Mouse (Mus musculus) testis, adult 2 months (tissue): ENCODE results near the gene Plg.

Source experiments
- CTCF ChIP-seq: fragments of 200-500 bp; IDR thresholded peaks from 2 replicates; pipeline ENCODE4 v1.5.1; 2012; ENCODE audit warnings: low read depth, mild to moderate bottlenecking, inconsistent platforms, low read length, moderate library complexity; ENCODE audit not compliant: control insufficient read depth, insufficient read depth, insufficient replicate concordance
- POLR2A ChIP-seq: fragments of 200-500 bp; IDR thresholded peaks from 2 replicates; pipeline ENCODE4 v1.6.1; 2012; ENCODE audit warnings: low read depth, mild to moderate bottlenecking, inconsistent platforms, low read length, moderate library complexity; ENCODE audit not compliant: control insufficient read depth

- TF ChIP-seq CTCF = no peak
- no peak for TF ChIP-seq POLR2A
Observed at GRCm38 (mm10) chr17:12363601-12364425, 14.6 kb upstream of the Plg start.
